Mouse (Mus musculus): ENCODE measurements around the gene Pold4. TPM values are rescaled to one million over a fixed set of nuclear protein-coding genes. Genes with fewer than 3 reads are reported as not detected.
A peak's percentile ranks its signal among the peaks of the same experiment; 100 is the strongest.

Pold4 gene
- total and polyA plus RNA-seq, 3 experiments, result 36.8 to 76.4 (median 53.4) TPM

- Histone ChIP-seq H3K4me2 (ENCODE audit: insufficient read depth, low read depth, poor library complexity, severe bottlenecking) (no peak overlapping the region), H3K36me3 (replicated peaks in 1 of 2; ENCODE audit: control insufficient read depth in 1 of 2, insufficient read depth in 1 of 2, low read length in 1 of 2) (no peaks in the 10 kb centered on the region), H3K27me3 (replicated peaks) (peaks cover 18% of the 10 kb centered on the region), H3K9me3 (replicated peaks; ENCODE audit: low read length) (no peaks in the 10 kb centered on the region), H3K79me2 (replicated peaks; ENCODE audit: control insufficient read depth, extremely low read depth, insufficient read depth, poor library complexity, severe bottlenecking) (no peaks in the 10 kb centered on the region), H3K9ac (ENCODE audit: insufficient read depth, low read depth) (no peak overlapping the region), H3K27ac (ENCODE audit: insufficient read depth, low read depth) (no peak overlapping the region), H3K4me1 (ENCODE audit: control insufficient read depth in 1 of 2, insufficient read depth in 2 of 2) (peaks cover 16 to 38% of the 10 kb centered on the region in 2 experiments), H3K4me3 (replicated peaks in 1 of 3; ENCODE audit: low read depth in 2 of 3, low read length in 2 of 3, poor library complexity in 1 of 3) (no peak overlapping the region)
- TF ChIP-seq RCOR1 (conservative IDR thresholded peaks at IDR 0.05; ENCODE audit: low read depth, low read length) (no peak; the same call in 1 of the 2 replicates), POLR2A (IDR thresholded peaks at IDR 0.05; ENCODE audit: low read depth, low read length) (no peak), POLR2AphosphoS2 (IDR thresholded peaks at IDR 0.05; ENCODE audit: low read depth, low read length) (no peak), CTCF (conservative IDR thresholded peaks at IDR 0.05 in 1 of 2, IDR thresholded peaks at IDR 0.05 in 1 of 2; ENCODE audit: low read depth in 2 of 2, low read length in 2 of 2) (peak; percentile 76 to 97), RAD21 (IDR thresholded peaks at IDR 0.05; ENCODE audit: low read depth, low read length) (no peak; the same call in none of the 2 replicates), PAX5 (IDR thresholded peaks at IDR 0.05; ENCODE audit: low read length) (no peak), ZNF384 (IDR thresholded peaks at IDR 0.05; ENCODE audit: low read depth, low read length) (no peak), ETS1 (conservative IDR thresholded peaks at IDR 0.05; ENCODE audit: low read depth, low read length) (no peak), TBP (conservative IDR thresholded peaks at IDR 0.05; ENCODE audit: low read depth, low read length) (no peak), JUN (IDR thresholded peaks at IDR 0.05; ENCODE audit: insufficient read depth, low read depth, low read length) (no peak), MAZ (IDR thresholded peaks at IDR 0.05; ENCODE audit: low read depth, low read length) (peak; percentile 47; the same call in 1 of the 2 replicates), CHD2 (IDR thresholded peaks at IDR 0.05; ENCODE audit: low read length) (no peak), MAX (IDR thresholded peaks at IDR 0.05; ENCODE audit: low read length) (no peak), ZMIZ1 (IDR thresholded peaks at IDR 0.05; ENCODE audit: low read depth, low read length) (no peak), SMC3 (IDR thresholded peaks at IDR 0.05; ENCODE audit: low read depth, low read length) (peak; percentile 97), MEF2A (IDR thresholded peaks at IDR 0.05; ENCODE audit: borderline replicate concordance, low read depth, low read length) (peak; percentile 46; the same call in 1 of the 2 replicates), MYC (IDR thresholded peaks at IDR 0.05; ENCODE audit: low read depth, low read length) (0 out of 2 replicates have a peak, but pooled peaks have one; percentile 44), ZC3H11A (IDR thresholded peaks at IDR 0.05; ENCODE audit: low read depth, low read length) (peak; percentile 86), IRF4 (IDR thresholded peaks at IDR 0.05; ENCODE audit: low read depth, low read length) (peak; percentile 56; the same call in 1 of the 2 replicates), USF2 (conservative IDR thresholded peaks at IDR 0.05; ENCODE audit: low read depth, low read length) (no peak), NELFE (IDR thresholded peaks at IDR 0.05; ENCODE audit: low read depth, low read length) (peak; percentile 51; the same call in 1 of the 2 replicates), MAFK (IDR thresholded peaks at IDR 0.05; ENCODE audit: insufficient replicate concordance, low read length) (no peak), BHLHE40 (IDR thresholded peaks at IDR 0.05; ENCODE audit: low read depth, low read length) (no peak), EP300 (IDR thresholded peaks at IDR 0.05; ENCODE audit: low read length) (no peak), GABPA (IDR thresholded peaks at IDR 0.05; ENCODE audit: insufficient replicate concordance, low read depth, low read length) (no peak), ELF1 (IDR thresholded peaks at IDR 0.05; ENCODE audit: low read depth, low read length) (no peak), E2F4 (IDR thresholded peaks at IDR 0.05; ENCODE audit: insufficient replicate concordance, low read depth, low read length) (no peak), KAT2A (IDR thresholded peaks at IDR 0.05; ENCODE audit: insufficient replicate concordance, low read length) (no peak), UBTF (IDR thresholded peaks at IDR 0.05; ENCODE audit: low read depth, low read length) (no peak), TCF12 (IDR thresholded peaks at IDR 0.05; ENCODE audit: low read depth, low read length) (peak; percentile 35; the same call in 1 of the 2 replicates), USF1 (IDR thresholded peaks at IDR 0.05; ENCODE audit: low read depth, low read length) (no peak), SIN3A (IDR thresholded peaks at IDR 0.05; ENCODE audit: low read length) (no peak), MXI1 (IDR thresholded peaks at IDR 0.05; ENCODE audit: low read depth, low read length) (0 out of 2 replicates have a peak, but pooled peaks have one; percentile 37), JUND (conservative IDR thresholded peaks at IDR 0.05; ENCODE audit: low read depth, low read length) (no peak), CHD1 (IDR thresholded peaks at IDR 0.05; ENCODE audit: low read depth, low read length) (no peak), NRF1 (IDR thresholded peaks at IDR 0.05; ENCODE audit: low read depth, low read length) (peak; percentile 26; the same call in 1 of the 2 replicates), ZKSCAN1 (IDR thresholded peaks at IDR 0.05; ENCODE audit: borderline replicate concordance, low read depth, low read length) (no peak), HCFC1 (IDR thresholded peaks at IDR 0.05; ENCODE audit: low read depth, low read length) (no peak)
- dilution Hi-C loops (cut with MboI; ENCODE audit: extremely low pct_ligation_motif_present, extremely low pct_unique_long_range_greater_than_20kb, low sequenced_read_pairs), result no loop called here
- in situ Hi-C loops (cut with MboI; ENCODE audit: low pct_ligation_motif_present, low pct_unique_long_range_greater_than_20kb, low sequenced_read_pairs), result no loop called here
- DNase-seq (ENCODE audit: extremely low read depth), result peak; percentile 67
Measured at GRCm38 (mm10) chr19:4206971-4207370, 24.7 kb upstream of the Pold4 start.

Data from CH12.LX (cell line).